Mouse (Mus musculus) kidney, embryonic 14.5 days (tissue): Measurements from ENCODE around the gene Gm10337. TPM values are rescaled to one million over a fixed set of nuclear protein-coding genes. Genes with fewer than 3 reads are reported as not detected.
A peak's percentile ranks its signal among the peaks of the same experiment; 100 is the strongest.

Experiments
- ATAC-seq: fragments of 200-750 bp; cut with Nextera tagmentation; 2 replicates; pipeline ENCODE4 v1.8.0; 2017; ENCODE audit warnings: moderate number of reproducible peaks, mild to moderate bottlenecking, moderate TSS enrichment, moderate library complexity; ENCODE audit not compliant: low FRiP score, low TSS enrichment
- H3K27ac ChIP-seq: fragments of 300-500 bp; sonication (generic); 2 replicates; pipeline ENCODE4 v1.5.1; 2014; ENCODE audit warnings: low read depth, mild to moderate bottlenecking, low read length, moderate library complexity, mixed read lengths
- H3K27me3 ChIP-seq: fragments of 300-500 bp; sonication (generic); 2 replicates; pipeline ENCODE4 v1.6.1; 2014; ENCODE audit warnings: mild to moderate bottlenecking, low read length; ENCODE audit not compliant: control insufficient read depth, insufficient read depth
- H3K36me3 ChIP-seq: fragments of 300-500 bp; sonication (generic); 2 replicates; pipeline ENCODE4 v1.6.1; 2014; ENCODE audit warnings: low read length, mixed read lengths; ENCODE audit not compliant: control insufficient read depth, insufficient read depth
- H3K4me1 ChIP-seq: fragments of 300-500 bp; sonication (generic); 2 replicates; pipeline ENCODE4 v1.6.1; 2014; ENCODE audit warnings: low read length, mixed read lengths; ENCODE audit not compliant: control insufficient read depth, insufficient read depth
- H3K4me2 ChIP-seq: fragments of 300-500 bp; sonication (generic); replicated peaks from 2 replicates; pipeline ENCODE4 v1.6.1; 2014; ENCODE audit warnings: low read depth, mild to moderate bottlenecking, low read length
- H3K4me3 ChIP-seq: fragments of 300-500 bp; sonication (generic); 2 replicates; pipeline ENCODE4 v1.5.1; 2014; ENCODE audit warnings: mild to moderate bottlenecking, low read length
- H3K9ac ChIP-seq: fragments of 300-500 bp; sonication (generic); 2 replicates; pipeline ENCODE4 v1.6.1; 2014; ENCODE audit warnings: low read depth, mild to moderate bottlenecking, low read length, moderate library complexity
- H3K9me3 ChIP-seq: fragments of 300-500 bp; sonication (generic); 2 replicates; pipeline ENCODE4 v1.6.1; 2016; ENCODE audit warnings: low read length; ENCODE audit not compliant: control insufficient read depth
- WGBS: fragments of 180-500 bp; shearing (Covaris S2); extraction: QIAGEN DNeasy Blood & Tissue Kit; methylation state at CpG from one replicate; pipeline ENCODE4 v1.1.7; 2014; 5-methylcytosine and 5-hydroxymethylcytosine counted together
- polyA plus RNA-seq: library from polyadenylated mRNA; unstranded; fragments of >200 nt; fragmentation: Nextera tagmentation; extraction: Ambion mirVana; gene quantifications from 2 replicates; pipeline ENCODE4 v1.2.1, GENCODE M21; 2014

Gm10337 gene
- polyA plus RNA-seq, 1 experiment from 2014 or later: not detected

GRCm38 (mm10) chr15:102474520-102474919, 29.0 kb upstream of the Gm10337 start:
- 93% methylated on average over 2 of the region's 2 CpGs for WGBS
- ATAC-seq: no peak
- Histone ChIP-seq H3K27me3 (no peaks in the 10 kb centered on the region), H3K27ac (no peak overlapping the region), H3K9me3 (no peaks in the 10 kb centered on the region), H3K4me2 (no peak overlapping the region), H3K9ac (no peak overlapping the region), H3K4me1 (peaks cover 11% of the 10 kb centered on the region; the same call in 1 of the 2 replicates), H3K4me3 (no peak overlapping the region), H3K36me3 (peaks cover 58% of the 10 kb centered on the region)

- Histone ChIP-seq H3K4me2 (no peak overlapping the region), H3K9me3 (no peaks in the 10 kb centered on the region), H3K36me3 (peaks cover 93% of the 10 kb centered on the region), H3K27ac (no peak overlapping the region), H3K27me3 (no peaks in the 10 kb centered on the region), H3K4me1 (no peaks in the 10 kb centered on the region), H3K4me3 (no peak overlapping the region), H3K9ac (no peak overlapping the region)
- 99% methylated on average over 3 of the region's 3 CpGs for WGBS
- no peak for ATAC-seq
Observed at GRCm38 (mm10) chr15:102483136-102483535, 20.4 kb upstream of the Gm10337 start.

GRCm38 (mm10) chr15:102485853-102486252, 17.7 kb upstream of the Gm10337 start:
- Histone ChIP-seq H3K4me2 (no peak overlapping the region), H3K9me3 (no peaks in the 10 kb centered on the region), H3K4me1 (no peaks in the 10 kb centered on the region), H3K36me3 (peaks cover 95% of the 10 kb centered on the region), H3K9ac (no peak overlapping the region), H3K27me3 (no peaks in the 10 kb centered on the region), H3K4me3 (no peak overlapping the region), H3K27ac (no peak overlapping the region)
- 0 out of 2 replicates have a peak, but pooled peaks have one; percentile 35 for ATAC-seq
- WGBS: 91% methylated on average over 12 of the region's 12 CpGs

- Histone ChIP-seq H3K9ac (no peak overlapping the region), H3K27ac (no peak overlapping the region), H3K9me3 (no peaks in the 10 kb centered on the region), H3K27me3 (no peaks in the 10 kb centered on the region), H3K36me3 (peaks cover 94% of the 10 kb centered on the region), H3K4me1 (no peaks in the 10 kb centered on the region), H3K4me3 (no peak overlapping the region), H3K4me2 (no peak overlapping the region)
- ATAC-seq: no peak
- WGBS: 85% methylated on average over 1 of the region's 1 CpGs
Observed at GRCm38 (mm10) chr15:102487664-102488063, 15.9 kb upstream of the Gm10337 start.

- Histone ChIP-seq H3K4me3 (no peak overlapping the region), H3K4me1 (no peaks in the 10 kb centered on the region), H3K27ac (no peak overlapping the region), H3K4me2 (no peak overlapping the region), H3K36me3 (peaks cover 100% of the 10 kb centered on the region), H3K27me3 (no peaks in the 10 kb centered on the region), H3K9ac (no peak overlapping the region), H3K9me3 (no peaks in the 10 kb centered on the region)
- WGBS: 91% methylated on average over 3 of the region's 3 CpGs
- ATAC-seq: no peak
Observed at GRCm38 (mm10) chr15:102498322-102498721, 5.2 kb upstream of the Gm10337 start.

- 69% methylated on average over 3 of the region's 3 CpGs for WGBS
- H3K27me3 ChIP-seq: no peaks in the 10 kb centered on the region
- H3K9me3 ChIP-seq: no peaks in the 10 kb centered on the region
- no peak for ATAC-seq
- H3K4me3 ChIP-seq: no peak overlapping the region
- H3K27ac ChIP-seq: no peak overlapping the region
- H3K4me1 ChIP-seq: no peaks in the 10 kb centered on the region
- H3K4me2 ChIP-seq: no peak overlapping the region
- no peak overlapping the region for H3K9ac ChIP-seq
- peaks cover 100% of the 10 kb centered on the region for H3K36me3 ChIP-seq
Observed at GRCm38 (mm10) chr15:102499370-102499769, 4.2 kb upstream of the Gm10337 start.

GRCm38 (mm10) chr15:102499851-102500250, 3.7 kb upstream of the Gm10337 start:
- Histone ChIP-seq H3K36me3 (peaks cover 100% of the 10 kb centered on the region), H3K4me2 (no peak overlapping the region), H3K9me3 (no peaks in the 10 kb centered on the region), H3K27ac (no peak overlapping the region), H3K9ac (no peak overlapping the region), H3K4me3 (no peak overlapping the region), H3K27me3 (no peaks in the 10 kb centered on the region), H3K4me1 (no peaks in the 10 kb centered on the region)
- 88% methylated on average over 6 of the region's 6 CpGs for WGBS
- ATAC-seq: no peak

- no peak for ATAC-seq
- H3K4me1 ChIP-seq: no peaks in the 10 kb centered on the region
- no peak overlapping the region for H3K9ac ChIP-seq
- no peaks in the 10 kb centered on the region for H3K27me3 ChIP-seq
- WGBS: 92% methylated on average over 5 of the region's 5 CpGs
- H3K4me2 ChIP-seq: no peak overlapping the region
- peaks cover 97% of the 10 kb centered on the region for H3K36me3 ChIP-seq
- no peaks in the 10 kb centered on the region for H3K9me3 ChIP-seq
- H3K27ac ChIP-seq: no peak overlapping the region
- no peak overlapping the region for H3K4me3 ChIP-seq
Observed at GRCm38 (mm10) chr15:102500479-102500878, 3.0 kb upstream of the Gm10337 start.

- no peak for ATAC-seq
- no peaks in the 10 kb centered on the region for H3K27me3 ChIP-seq
- H3K27ac ChIP-seq: no peak overlapping the region
- H3K4me1 ChIP-seq: 0 out of 2 replicates have a peak, but pooled peaks cover 3% of the 10 kb centered on the region
- H3K9ac ChIP-seq: no peak overlapping the region
- H3K36me3 ChIP-seq: peaks cover 90% of the 10 kb centered on the region
- H3K4me2 ChIP-seq: no peak overlapping the region
- H3K9me3 ChIP-seq: no peaks in the 10 kb centered on the region
- H3K4me3 ChIP-seq: no peak overlapping the region
- WGBS: 83% methylated on average over 19 of the region's 19 CpGs
Observed at GRCm38 (mm10) chr15:102501084-102501814, 2.3 kb upstream of the Gm10337 start.
